Mouse (Mus musculus): Measurements from ENCODE around the gene Cntn5.

Gene Cntn5

DNA sequence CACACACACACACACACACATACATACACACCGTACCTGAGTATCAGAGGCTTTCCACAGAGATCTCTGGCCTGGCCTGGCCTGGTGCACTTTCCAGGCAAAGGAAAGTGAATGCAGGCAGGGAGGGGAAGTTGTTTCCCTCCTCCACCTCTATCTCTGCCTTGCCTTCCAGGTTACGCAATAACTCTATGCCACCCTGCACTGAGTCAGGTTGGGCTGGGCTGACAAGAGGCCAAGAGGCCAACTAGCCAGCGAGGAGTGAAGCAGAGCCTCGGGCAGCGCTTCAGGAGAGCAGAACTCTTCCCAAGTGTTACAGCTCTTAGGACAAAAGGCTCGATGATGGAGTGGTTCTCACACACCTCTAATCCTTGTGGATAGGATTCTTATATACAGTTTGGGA, 1018.4 kb downstream of the Cntn5 start:
- peak; percentile 3 to 13 for DNase-seq

DNA sequence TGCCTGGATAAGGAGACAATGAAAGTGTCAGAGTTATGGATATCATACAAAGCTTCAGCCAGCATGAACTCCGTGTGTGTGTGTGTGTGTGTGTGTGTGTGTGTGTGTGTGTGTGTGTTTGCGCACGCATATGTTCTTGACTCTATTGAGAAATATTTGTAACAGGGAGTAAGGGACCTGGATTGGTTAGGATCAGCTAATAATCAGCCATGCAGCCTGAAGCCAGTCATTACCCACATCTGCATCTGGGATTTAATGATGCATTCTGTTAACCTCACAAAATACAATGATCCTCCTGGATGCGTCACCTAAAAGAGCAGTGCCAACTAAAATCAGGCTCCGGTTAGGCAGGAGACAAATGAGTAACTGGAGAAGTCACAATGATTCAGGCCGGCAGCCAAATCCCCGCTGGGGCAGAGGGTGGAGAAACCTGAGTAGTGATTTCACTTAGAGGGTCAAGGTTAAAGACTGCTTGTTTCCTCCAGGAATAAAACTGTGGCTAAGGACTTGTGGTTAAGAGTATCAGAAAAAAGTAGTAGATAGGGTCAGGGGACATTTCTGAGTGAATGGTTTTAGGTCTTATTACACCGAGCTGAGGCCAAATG, 1021.7 kb downstream of the Cntn5 start:
- DNase-seq: no peak

DNA sequence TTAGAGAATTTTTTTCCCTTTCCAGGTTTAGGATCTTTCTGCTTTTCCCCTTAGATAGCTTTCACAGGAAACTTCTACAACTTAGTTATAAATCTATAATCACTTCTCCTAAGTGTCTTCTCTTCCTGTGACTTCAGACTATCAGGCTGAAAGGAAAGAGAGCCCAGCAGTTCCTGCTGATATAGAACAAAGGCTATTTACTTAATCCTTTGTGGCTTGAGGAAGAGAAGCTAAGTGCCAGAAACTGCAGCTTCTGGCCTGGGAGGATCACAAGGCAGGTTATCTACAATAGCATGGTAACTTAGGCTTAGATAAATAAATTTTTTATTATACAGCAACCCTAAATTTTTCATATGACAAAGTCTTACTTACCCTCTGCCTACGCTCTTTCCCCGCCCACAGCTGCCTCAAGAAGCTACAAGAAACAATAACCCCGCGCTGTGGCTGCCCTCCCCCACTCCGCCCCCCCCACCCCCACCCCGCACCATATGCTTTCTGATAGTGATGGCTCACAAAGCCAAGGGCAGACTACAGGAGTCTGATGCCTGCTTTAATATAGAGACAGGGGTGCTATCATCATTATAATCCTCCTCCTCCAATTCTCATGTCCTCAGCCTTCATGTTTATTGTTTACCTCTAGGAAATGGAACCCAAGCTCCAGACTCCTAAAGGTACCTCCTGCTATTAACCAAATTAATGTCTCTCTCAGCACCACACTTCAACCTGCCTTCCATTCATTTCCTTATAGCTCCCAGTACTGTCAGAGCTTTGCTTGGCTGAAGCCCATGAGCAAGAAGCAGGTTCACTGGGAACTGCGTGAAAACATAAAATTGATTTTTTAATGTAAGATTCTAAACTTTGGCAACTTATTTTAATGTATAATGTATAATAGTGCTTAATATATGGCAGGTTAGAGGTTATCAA, 1032.2 kb downstream of the Cntn5 start:
- DNase-seq: no peak

DNA sequence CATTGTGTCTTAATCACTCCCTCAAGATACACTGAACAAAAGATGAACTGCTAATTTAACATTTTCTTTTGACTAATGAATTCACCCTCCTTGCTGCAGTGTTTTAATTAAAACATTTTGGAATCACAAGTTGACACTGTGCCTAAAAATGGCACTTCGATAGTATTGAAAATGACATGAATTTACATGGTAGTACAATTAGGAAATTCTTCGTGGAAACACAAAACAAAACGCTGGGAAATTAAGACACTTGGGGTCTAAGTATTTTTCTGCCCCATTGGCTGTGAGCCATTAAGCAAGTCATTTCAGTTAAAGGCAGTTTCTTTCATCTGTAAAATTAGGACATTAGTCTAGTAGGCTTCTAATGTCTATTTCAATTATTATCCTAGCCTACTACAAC, 1043.9 kb downstream of the Cntn5 start:
- no peak for DNase-seq

DNA sequence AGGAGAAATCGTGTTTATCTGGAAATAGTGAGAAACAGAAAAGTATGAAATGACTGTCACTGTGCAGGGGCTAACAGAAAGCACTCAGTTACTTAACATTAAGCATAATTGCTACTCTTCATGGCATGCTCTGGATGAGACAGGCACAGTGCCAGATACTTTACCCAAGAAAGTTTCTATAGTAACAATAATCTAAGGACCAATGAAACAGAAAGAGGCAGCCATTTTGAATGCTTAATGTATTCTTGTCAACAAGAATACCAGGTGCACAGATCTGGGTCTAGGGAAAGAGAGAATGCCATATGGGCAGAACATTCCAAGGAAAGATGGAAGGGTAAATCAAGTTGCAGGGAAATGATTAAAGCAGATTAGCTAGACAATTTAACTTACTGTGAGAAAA, 1045.3 kb downstream of the Cntn5 start:
- no peak for DNase-seq

DNA sequence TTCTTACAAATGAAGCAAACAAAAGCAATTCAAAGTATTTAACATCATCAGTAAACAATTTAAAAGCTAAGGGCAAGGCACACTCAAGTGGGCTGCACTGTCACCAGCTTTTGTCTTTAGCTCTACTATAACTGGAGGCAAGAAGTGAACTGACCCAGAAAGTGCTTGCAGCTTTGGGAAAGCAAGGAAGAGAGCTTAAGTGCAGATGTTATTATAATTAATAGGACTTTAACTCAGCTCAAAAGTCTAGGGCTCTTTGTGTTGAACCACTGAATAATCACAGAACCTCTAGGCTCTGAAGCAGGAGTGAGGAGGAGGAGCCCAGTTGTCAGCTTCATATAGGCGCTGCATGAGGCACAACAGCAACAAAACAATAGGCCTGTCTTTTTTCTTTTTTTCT, 1049.8 kb downstream of the Cntn5 start:
- no peak for DNase-seq

DNA sequence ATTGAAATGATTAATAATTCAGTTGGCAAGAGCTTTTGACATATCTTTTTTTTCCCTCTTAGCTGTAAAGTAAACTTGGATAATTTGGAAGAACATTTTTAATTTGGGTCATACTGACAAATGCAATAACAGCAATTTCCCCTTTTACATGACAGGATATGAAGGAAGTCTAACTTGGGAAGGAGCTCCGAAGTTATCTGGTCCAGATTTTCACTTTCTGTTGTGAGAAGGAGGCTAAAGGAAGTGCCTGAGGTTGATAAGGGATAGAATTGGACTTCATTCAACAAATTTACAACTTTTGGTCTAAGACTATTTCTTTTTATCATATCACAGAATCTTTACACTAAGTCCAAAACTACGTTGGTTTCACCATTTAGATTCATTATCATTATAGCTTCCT, 1074.3 kb downstream of the Cntn5 start:
- DNase-seq: no peak

DNA sequence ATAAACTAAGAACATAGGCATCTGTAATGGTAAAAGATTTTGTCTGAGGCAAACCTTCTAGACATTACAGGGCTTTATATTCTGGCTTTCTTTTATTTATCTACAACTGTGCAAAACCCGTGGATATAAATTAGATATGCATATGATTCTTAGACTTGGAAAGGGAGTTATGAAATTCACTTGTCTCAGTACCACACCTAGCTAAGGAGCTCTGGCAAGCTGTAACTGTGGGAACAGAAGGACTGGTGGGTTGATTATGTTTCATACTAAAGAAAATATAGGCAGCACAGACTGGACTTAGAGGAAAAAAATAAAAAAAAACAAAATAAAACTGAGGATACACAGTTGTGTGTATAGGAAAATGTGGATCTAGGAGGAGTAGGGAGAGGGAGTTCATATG, 1084.6 kb downstream of the Cntn5 start:
- no peak for DNase-seq

DNA sequence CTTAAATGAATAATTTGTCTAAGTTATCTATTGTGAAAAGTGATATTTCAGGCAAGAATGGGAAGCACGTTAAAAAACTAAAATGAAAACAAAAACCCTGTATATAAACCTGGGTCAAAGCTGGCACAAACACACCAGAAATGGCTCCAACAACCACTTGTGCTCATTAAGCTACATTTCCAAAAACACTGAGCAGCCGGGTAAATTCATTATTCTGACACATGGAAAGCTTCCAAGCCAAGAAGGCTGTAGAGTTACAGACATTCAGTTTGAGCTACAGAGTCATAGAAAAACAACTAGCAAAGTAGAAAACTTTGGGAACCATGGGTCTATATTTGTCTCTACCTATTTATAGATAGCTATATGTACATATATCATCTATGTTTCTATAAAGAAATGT, 1087.1 kb downstream of the Cntn5 start:
- DNase-seq: no peak

DNA sequence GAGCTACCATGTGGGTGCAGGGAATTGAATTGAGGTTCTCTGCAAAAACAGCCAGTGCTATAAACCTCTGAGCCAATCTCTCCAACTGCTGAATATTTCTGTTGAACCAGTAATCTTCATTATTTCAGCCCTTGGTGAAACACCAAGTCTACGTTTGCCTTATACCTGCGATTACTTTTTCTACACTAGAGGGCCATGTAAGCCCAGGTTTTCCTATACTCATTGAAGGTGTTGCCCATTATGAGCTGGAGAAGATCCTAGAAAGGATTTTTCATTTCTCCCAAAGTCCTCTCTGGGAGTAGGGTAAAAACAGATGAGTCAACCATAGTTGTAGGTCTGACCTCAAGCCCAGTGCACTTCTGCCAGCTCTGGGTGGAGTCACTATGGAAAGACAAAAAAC, 1105.0 kb downstream of the Cntn5 start:
- no peak for DNase-seq

DNA sequence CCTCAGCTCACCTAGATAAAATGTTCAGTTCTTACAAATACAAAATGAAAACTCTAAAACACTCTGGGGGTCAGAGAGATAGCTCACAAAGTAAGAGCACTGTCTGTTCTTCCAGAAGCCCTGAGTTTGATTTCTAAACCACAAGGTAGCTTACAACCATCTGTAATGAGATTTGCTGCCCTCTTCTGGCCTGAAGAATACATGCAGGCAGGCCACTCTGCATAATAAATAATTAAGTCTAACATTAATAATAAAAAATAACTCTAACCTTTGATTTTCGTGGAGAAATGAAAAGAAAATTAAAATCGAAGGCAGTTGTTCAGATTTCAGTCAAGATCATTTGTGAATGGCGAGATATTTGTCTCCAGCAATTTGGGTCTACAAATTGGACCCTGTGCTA, 1120.9 kb downstream of the Cntn5 start:
- no peak for DNase-seq

DNA sequence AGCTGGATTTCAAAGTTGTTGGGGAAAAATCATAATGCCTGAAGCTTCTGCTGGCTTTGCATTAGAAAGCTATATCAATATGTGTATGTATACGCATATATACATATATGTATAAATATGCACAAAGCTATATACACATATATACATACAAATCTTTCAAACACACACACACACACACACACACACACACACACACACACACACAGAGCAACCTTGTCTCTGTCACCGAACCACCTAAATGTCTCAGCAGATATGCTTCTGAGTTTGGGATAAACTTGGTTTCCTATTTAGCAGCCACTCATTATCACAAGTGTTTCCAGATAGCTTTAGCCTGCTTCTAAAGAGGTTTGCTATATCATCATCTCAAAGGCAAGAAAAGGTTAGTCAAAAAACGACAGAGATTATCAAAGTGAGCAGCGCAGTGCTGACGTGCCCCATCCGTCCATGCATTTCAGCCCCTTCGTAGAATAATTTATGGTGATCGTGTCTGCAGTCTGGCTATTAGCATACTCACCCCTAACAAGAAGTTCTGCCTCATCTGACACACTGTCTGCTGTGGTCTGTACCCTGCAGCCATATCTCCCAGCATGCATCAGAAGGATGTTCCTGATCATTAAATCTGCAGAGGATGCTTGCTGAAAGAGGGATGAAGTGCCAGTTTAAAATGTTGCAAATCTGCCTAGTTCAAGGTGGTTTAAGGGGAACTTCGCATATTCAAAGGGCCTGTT, 1123.3 kb downstream of the Cntn5 start:
- no peak for DNase-seq

DNA sequence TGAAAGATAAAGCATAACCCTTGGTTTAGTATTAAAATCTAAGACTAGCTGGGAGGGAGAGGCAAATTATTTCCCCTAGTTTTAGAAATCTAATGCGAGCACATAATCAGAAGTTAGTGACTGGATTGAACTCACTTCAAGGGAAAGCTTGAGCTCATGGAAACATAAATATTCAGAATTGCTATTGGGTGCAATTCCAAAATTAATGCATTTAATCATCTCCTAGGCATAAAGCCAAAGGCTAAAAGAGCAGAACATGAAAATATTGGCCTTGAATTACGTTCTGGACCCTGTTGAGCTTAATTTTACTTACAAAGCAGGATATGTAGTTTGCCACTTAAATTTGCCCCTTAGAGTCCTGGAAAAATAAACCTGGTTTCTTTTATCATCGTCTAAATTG, 1124.9 kb downstream of the Cntn5 start:
- DNase-seq: no peak

DNA sequence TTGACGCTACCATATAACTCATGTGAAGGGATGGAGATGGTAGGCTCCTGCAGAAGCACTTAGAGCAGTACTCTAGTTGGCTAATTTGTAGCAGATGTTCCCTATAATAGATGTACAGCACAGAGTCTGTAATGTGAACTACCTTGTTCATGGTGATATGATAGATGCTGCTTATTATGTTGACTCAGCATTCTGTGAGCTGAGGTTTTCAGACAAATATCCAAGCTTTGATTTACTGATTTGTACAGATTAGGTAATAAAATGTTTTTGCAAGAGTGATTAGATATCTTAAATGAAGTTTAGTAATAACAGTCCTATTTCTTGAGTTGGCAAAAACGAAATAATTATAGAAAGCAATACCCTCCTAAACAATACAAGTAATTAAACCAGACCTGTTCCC, 1133.8 kb downstream of the Cntn5 start:
- no peak for DNase-seq

DNA sequence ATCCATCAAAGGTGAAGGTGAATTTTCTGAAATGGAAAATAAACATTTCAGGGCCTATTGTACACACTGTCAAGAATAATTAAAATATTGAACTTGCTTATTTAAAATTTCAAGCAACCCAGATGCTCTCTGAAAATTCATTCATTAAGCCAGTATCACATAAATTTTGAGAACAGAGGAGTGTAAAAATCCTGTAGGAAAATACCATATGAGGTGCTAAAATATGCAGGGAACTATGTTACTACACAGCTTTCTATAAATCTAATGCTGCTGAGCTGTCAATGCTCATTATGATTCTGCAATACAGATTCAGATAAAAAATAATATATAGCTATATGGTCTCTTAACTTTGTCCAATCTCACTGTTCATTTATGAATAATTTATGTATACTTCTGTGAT, 1134.9 kb downstream of the Cntn5 start:
- no peak for DNase-seq

DNA sequence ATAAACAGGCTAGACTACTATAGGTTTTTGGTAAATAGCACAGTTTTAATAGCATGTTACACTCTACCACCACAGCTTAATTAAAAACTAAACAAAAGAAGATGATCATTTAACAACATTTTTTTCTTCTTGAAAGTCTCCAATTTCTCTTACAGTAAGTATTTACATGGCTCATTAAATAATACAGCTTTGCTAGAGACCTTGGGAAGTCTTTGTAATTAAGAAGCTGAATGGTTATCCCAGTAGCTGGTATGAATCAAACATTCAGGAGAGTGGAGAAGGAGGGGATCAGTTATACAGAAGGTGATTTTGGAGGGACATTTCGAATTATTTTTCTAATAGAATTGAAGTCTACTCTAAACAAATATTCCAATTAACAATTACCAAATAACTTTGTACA, 1186.4 kb downstream of the Cntn5 start:
- DNase-seq: no peak

DNA sequence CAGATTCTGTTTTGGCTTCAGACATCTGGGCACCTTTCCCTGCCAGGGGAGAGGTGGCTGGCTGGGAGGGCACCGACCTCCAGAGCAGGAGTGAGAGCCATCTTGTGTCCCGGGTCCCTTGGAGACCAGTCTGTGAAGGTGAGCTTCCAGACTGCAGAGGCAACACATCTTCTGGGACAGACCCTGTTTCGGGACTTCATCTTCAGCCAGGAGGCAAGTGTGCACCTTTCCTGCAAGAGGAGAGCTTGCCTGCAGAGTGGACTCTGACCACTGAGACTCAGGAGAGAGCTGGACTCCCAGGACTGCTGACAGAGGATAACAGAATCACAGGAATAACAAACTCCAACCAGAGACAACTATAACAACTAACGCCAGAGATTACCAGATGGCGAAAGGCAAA, 1195.9 kb downstream of the Cntn5 start:
- no peak for DNase-seq

DNA sequence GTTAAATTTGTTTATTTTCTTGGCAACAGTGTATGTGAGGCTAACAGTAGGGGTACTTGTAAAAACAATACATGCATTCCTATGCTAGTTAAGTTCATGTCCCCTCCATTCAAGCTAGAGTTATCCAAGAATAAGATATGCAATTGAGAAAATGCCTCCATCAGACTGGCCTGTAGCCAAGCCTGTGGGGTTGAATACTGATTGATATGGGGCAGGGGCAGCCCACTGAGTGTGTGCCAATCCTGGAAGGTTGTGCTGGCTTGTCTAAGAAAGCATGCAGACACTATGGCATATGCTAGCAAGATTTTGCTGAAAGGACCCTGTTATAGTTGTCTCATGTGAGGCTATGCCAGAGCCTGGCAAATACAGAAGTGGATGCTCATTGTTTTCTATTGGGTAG, 1196.8 kb downstream of the Cntn5 start:
- DNase-seq: no peak

DNA sequence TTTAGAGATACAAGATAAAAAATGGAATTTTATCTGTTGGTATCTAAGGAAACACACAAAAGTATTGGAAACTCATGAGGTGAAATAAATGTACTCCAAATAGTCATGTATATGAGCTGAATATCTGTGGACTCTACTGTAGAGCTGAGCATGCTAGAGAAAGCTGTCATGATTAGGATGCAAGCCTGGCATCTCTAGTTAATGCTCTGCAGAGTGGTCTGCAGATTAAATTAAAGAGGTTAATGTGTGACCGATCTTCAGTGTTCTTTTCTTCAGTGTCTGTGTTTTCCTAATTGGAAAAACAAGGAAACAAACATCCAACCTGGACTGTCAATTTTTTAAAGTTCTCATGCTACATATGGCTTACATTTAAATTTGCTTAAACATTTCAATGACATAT, 1199.4 kb downstream of the Cntn5 start:
- no peak for DNase-seq

DNA sequence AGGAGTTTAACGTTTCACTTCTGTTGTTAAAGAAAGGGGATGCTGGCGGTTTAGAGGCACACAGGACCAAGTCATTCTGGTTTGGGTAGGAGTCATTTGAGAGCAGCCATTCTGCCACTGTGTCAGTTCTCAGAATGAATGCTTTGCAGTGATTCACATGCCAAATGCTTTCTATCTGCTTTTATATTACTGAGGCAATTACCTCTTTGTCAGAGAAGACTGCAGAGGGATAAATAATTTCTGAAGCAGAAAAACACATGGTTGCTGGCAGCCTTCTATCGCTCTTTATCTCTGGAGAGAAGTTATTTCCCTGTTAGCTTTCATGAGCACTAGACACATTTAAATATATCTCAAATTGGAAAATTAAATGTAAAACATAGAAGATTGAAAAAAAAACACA, 1207.9 kb downstream of the Cntn5 start:
- DNase-seq: no peak

DNA sequence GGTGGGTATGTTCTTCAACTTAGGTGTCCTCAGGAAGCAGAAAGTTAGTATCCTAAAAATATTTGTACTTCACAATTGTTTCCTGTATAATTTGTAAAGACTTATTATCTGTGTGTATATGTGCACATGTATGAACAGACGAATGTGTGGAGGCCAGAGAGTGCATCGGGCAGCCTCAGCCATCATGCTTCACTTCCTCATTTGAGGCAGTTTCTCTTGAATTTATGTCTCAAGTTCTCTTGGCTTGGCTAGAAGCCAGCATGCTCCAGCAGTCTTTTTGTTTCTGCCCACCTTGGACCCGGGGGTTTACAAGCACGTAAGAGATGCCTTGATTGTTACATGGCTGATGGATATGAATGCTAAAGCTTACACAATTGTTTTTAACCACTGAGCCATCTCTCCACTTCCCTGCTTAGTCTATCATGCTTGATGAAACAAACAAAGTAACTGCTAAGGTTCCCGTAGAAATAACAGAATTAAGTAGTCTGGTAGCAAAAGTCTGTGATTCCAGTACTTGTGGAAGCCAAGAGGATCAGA, 1222.2 kb downstream of the Cntn5 start:
- DNase-seq: no peak

DNA sequence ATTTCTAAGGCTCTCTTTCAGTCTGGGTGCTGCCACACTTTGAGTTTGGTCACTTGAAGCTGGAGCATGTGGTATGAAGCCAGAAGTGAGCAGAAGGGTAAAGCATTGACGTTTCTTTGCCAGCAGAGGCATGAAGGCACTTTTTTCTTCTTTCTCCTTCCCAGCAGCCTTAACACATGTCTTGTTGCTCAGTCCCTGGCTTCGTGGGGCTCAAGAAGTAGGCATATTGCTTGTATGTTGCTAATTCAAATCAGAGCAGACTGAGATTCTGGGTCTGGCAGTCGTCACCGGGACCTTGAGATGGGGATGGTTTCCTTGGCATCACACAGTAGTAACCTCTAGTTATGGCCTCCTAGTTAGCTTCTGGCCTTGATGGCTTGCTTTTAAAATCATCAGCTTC, 1228.5 kb downstream of the Cntn5 start:
- DNase-seq: no peak

DNA sequence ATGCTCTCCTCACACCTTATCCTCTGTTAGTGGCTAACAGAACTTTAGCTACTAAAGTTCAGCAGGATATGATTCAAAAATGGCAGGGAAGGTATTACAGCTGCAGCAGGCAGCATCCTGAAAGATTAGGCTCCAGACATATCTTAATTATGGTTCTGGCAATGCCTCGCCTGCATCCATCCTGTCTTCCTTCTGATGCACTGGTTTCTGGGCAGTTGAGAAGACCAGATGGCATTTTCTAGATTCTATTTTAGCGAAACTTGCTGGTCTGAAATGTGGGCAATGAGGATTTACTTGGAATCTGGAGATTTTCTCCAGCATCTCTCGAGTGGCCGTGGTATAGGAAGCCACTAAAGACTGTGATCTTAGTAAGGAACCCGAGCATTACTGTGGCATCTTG, 1230.0 kb downstream of the Cntn5 start:
- no peak for DNase-seq

Data from lung, adult 18-20 months (tissue).